Mouse (Mus musculus) spleen, adult 2 months (tissue): ENCODE data around the gene Cirbp.

Experiments used
- CTCF ChIP-seq: fragments of 200-500 bp; IDR thresholded peaks from 2 replicates; pipeline ENCODE4 v1.5.1; 2011; ENCODE audit warnings: mild to moderate bottlenecking, inconsistent platforms; ENCODE audit not compliant: insufficient read depth, insufficient read length, insufficient replicate concordance; ENCODE audit errors: extremely low read depth
- POLR2A ChIP-seq: fragments of 200-500 bp; IDR thresholded peaks from 2 replicates; pipeline ENCODE4 v1.6.1; 2011; ENCODE audit warnings: low read depth, low read length, inconsistent platforms

DNA sequence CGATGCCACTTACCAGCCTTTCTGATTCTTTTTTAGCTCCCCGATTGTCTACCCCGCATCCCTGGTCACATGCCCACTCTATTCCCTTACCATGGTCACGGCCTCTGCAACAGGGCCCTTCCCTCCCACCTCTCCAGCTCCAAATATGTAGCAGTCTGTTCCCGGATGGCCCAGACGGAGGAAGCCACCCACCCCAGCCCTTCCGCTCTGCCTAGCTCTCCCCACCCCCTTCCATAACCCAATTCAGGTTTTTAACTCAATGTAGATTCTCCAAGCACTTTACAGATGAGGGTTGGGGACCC is 9.1 kb upstream of the Cirbp start:
- TF ChIP-seq CTCF (no peak), POLR2A (no peak)
